Mouse (Mus musculus) midbrain, embryonic 13.5 days (tissue): ENCODE results near the gene Nmt2. TPM values are rescaled to one million over a fixed set of nuclear protein-coding genes. Genes with fewer than 3 reads are reported as not detected.
A peak's percentile ranks its signal among the peaks of the same experiment; 100 is the strongest.

ENCODE experiments used
- ATAC-seq: fragments of 200-750 bp; cut with Nextera tagmentation; 2 replicates; pipeline ENCODE4 v1.8.0; 2017; ENCODE audit warnings: mild to moderate bottlenecking, moderate TSS enrichment, moderate library complexity
- H3K27ac ChIP-seq: fragments of 300-500 bp; sonication (generic); 2 replicates; pipeline ENCODE4 v1.5.1; 2015; ENCODE audit warnings: inconsistent platforms, mild to moderate bottlenecking, moderate library complexity
- H3K27me3 ChIP-seq: fragments of 300-500 bp; sonication (generic); 2 replicates; pipeline ENCODE4 v1.6.1; 2015; ENCODE audit warnings: mild to moderate bottlenecking, inconsistent platforms
- H3K36me3 ChIP-seq: fragments of 300-500 bp; sonication (generic); 2 replicates; pipeline ENCODE4 v1.6.1; 2015; ENCODE audit warnings: mild to moderate bottlenecking, inconsistent platforms
- H3K4me1 ChIP-seq: fragments of 300-500 bp; sonication (generic); replicated peaks from 2 replicates; pipeline ENCODE4 v1.6.1; 2015; ENCODE audit warnings: inconsistent platforms
- H3K4me2 ChIP-seq: fragments of 300-500 bp; sonication (generic); replicated peaks from 2 replicates; pipeline ENCODE4 v1.6.1; 2015; ENCODE audit warnings: moderate library complexity, mild to moderate bottlenecking, inconsistent platforms
- H3K4me3 ChIP-seq: fragments of 300-500 bp; sonication (generic); replicated peaks from 2 replicates; pipeline ENCODE4 v1.5.1; 2015; ENCODE audit warnings: mild to moderate bottlenecking, inconsistent platforms
- H3K9ac ChIP-seq: fragments of 300-500 bp; sonication (generic); replicated peaks from 2 replicates; pipeline ENCODE4 v1.6.1; 2015; ENCODE audit warnings: mild to moderate bottlenecking, inconsistent platforms
- H3K9me3 ChIP-seq: fragments of 300-500 bp; sonication (generic); 2 replicates; pipeline ENCODE4 v1.6.1; 2016; ENCODE audit warnings: mild to moderate bottlenecking, inconsistent platforms
- WGBS: fragments of 180-500 bp; shearing (Covaris S2); methylation state at CpG from one replicate; pipeline ENCODE4 v1.1.7; 2015; 5-methylcytosine and 5-hydroxymethylcytosine counted together
- polyA plus RNA-seq: library from polyadenylated mRNA; unstranded; fragments of >200 nt; fragmentation: Nextera tagmentation; extraction: Ambion mirVana; gene quantifications from 2 replicates; pipeline ENCODE4 v1.2.1, GENCODE M21; 2015

Nmt2 gene
- polyA plus RNA-seq: 90.2 and 102 TPM in 2 replicates

GRCm38 (mm10) chr2:3283602-3284472 is at the start of gene Nmt2:
Gene Nmt2 (plus strand): TSS chr2:3284212.
- H3K36me3 ChIP-seq: no peaks in the 10 kb centered on the region
- under 1% methylated on average over 73 of the region's 88 CpGs for WGBS
- peak within 1 kb of the TSS; percentile 81 for H3K4me3 ChIP-seq
- H3K4me2 ChIP-seq: peak within 1 kb of the TSS; percentile 63
- H3K9me3 ChIP-seq: no peaks in the 10 kb centered on the region
- H3K27me3 ChIP-seq: no peaks in the 10 kb centered on the region
- peak within 1 kb of the TSS; percentile 94 for H3K27ac ChIP-seq
- peaks cover 17% of the 10 kb centered on the region for H3K4me1 ChIP-seq
- ATAC-seq: peak; percentile 97
- peak within 1 kb of the TSS; percentile 86 for H3K9ac ChIP-seq

GRCm38 (mm10) chr2:3239255-3239654 is 44.8 kb upstream of the Nmt2 start:
- no peaks in the 10 kb centered on the region for H3K27me3 ChIP-seq
- ATAC-seq: no peak
- no peak overlapping the region for H3K9ac ChIP-seq
- WGBS: 88% methylated on average over 5 of the region's 5 CpGs
- no peak overlapping the region for H3K4me2 ChIP-seq
- H3K4me3 ChIP-seq: no peak overlapping the region
- H3K27ac ChIP-seq: no peak overlapping the region
- H3K9me3 ChIP-seq: no peaks in the 10 kb centered on the region
- H3K4me1 ChIP-seq: no peaks in the 10 kb centered on the region
- no peaks in the 10 kb centered on the region for H3K36me3 ChIP-seq

- H3K9me3 ChIP-seq: no peaks in the 10 kb centered on the region
- no peak overlapping the region for H3K4me2 ChIP-seq
- H3K4me1 ChIP-seq: no peaks in the 10 kb centered on the region
- H3K27ac ChIP-seq: no peak overlapping the region
- no peak for ATAC-seq
- no peak overlapping the region for H3K9ac ChIP-seq
- 65% methylated on average over 3 of the region's 3 CpGs for WGBS
- H3K27me3 ChIP-seq: no peaks in the 10 kb centered on the region
- no peaks in the 10 kb centered on the region for H3K36me3 ChIP-seq
- no peak overlapping the region for H3K4me3 ChIP-seq
Observed at GRCm38 (mm10) chr2:3244251-3244650, 39.8 kb upstream of the Nmt2 start.

- Histone ChIP-seq H3K9me3 (no peaks in the 10 kb centered on the region), H3K36me3 (no peaks in the 10 kb centered on the region), H3K4me1 (no peaks in the 10 kb centered on the region), H3K4me2 (no peak overlapping the region), H3K9ac (no peak overlapping the region), H3K4me3 (no peak overlapping the region), H3K27me3 (no peaks in the 10 kb centered on the region), H3K27ac (no peak overlapping the region)
- no peak for ATAC-seq
- WGBS: 81% methylated on average over 2 of the region's 2 CpGs
Observed at GRCm38 (mm10) chr2:3251309-3251708, 32.7 kb upstream of the Nmt2 start.

GRCm38 (mm10) chr2:3266466-3266865 is 17.5 kb upstream of the Nmt2 start:
- Histone ChIP-seq H3K27ac (no peak overlapping the region), H3K4me1 (no peaks in the 10 kb centered on the region), H3K4me2 (no peak overlapping the region), H3K9ac (no peak overlapping the region), H3K36me3 (no peaks in the 10 kb centered on the region), H3K9me3 (no peaks in the 10 kb centered on the region), H3K27me3 (no peaks in the 10 kb centered on the region), H3K4me3 (no peak overlapping the region)
- no peak for ATAC-seq
- WGBS: 90% methylated on average over 3 of the region's 3 CpGs

- Histone ChIP-seq H3K9ac (no peak overlapping the region), H3K27me3 (no peaks in the 10 kb centered on the region), H3K36me3 (no peaks in the 10 kb centered on the region), H3K4me1 (no peaks in the 10 kb centered on the region), H3K27ac (no peak overlapping the region), H3K4me2 (no peak overlapping the region), H3K4me3 (no peak overlapping the region), H3K9me3 (no peaks in the 10 kb centered on the region)
- ATAC-seq: no peak
- WGBS: 33% methylated on average over 3 of the region's 3 CpGs
Observed at GRCm38 (mm10) chr2:3267879-3268278, 16.1 kb upstream of the Nmt2 start.

GRCm38 (mm10) chr2:3273349-3273748 is 10.7 kb upstream of the Nmt2 start:
- no peaks in the 10 kb centered on the region for H3K27me3 ChIP-seq
- H3K9ac ChIP-seq: no peak overlapping the region
- no peak for ATAC-seq

GRCm38 (mm10) chr2:3276106-3276505 is 7.9 kb upstream of the Nmt2 start:
- H3K27me3 ChIP-seq: no peaks in the 10 kb centered on the region
- no peak for ATAC-seq
- H3K4me1 ChIP-seq: no peaks in the 10 kb centered on the region
- H3K9me3 ChIP-seq: no peaks in the 10 kb centered on the region
- no peak overlapping the region for H3K27ac ChIP-seq
- no peaks in the 10 kb centered on the region for H3K36me3 ChIP-seq
- no peak overlapping the region for H3K4me3 ChIP-seq
- H3K4me2 ChIP-seq: no peak overlapping the region
- WGBS: 79% methylated on average over 2 of the region's 2 CpGs
- no peak overlapping the region for H3K9ac ChIP-seq

More at GRCm38 (mm10) chr2:3273349-3273748, 10.7 kb upstream of the Nmt2 start:
- no peaks in the 10 kb centered on the region for H3K4me1 ChIP-seq
- WGBS: 91% methylated on average over 2 of the region's 2 CpGs
- no peak overlapping the region for H3K27ac ChIP-seq
- no peak overlapping the region for H3K4me2 ChIP-seq
- H3K9me3 ChIP-seq: no peaks in the 10 kb centered on the region
- no peaks in the 10 kb centered on the region for H3K36me3 ChIP-seq
- H3K4me3 ChIP-seq: no peak overlapping the region

- Histone ChIP-seq H3K4me1 (no peaks in the 10 kb centered on the region), H3K27me3 (no peaks in the 10 kb centered on the region), H3K36me3 (no peaks in the 10 kb centered on the region), H3K4me3 (no peak overlapping the region), H3K9ac (no peak overlapping the region), H3K4me2 (no peak overlapping the region), H3K9me3 (no peaks in the 10 kb centered on the region), H3K27ac (no peak overlapping the region)
- no peak for ATAC-seq
- 84% methylated on average over 7 of the region's 7 CpGs for WGBS
Observed at GRCm38 (mm10) chr2:3277502-3277901, 6.5 kb upstream of the Nmt2 start.

GRCm38 (mm10) chr2:3281311-3281710 is 2.7 kb upstream of the Nmt2 start:
- no peaks in the 10 kb centered on the region for H3K27me3 ChIP-seq
- no peak for ATAC-seq
- H3K4me1 ChIP-seq: peaks cover 15% of the 10 kb centered on the region
- H3K4me3 ChIP-seq: no peak overlapping the region
- H3K27ac ChIP-seq: no peak overlapping the region
- no peak overlapping the region for H3K4me2 ChIP-seq
- H3K36me3 ChIP-seq: no peaks in the 10 kb centered on the region
- H3K9me3 ChIP-seq: no peaks in the 10 kb centered on the region
- no peak overlapping the region for H3K9ac ChIP-seq
- 90% methylated on average over 4 of the region's 4 CpGs for WGBS

GRCm38 (mm10) chr2:3282866-3283601 is 978 bp upstream of the Nmt2 start:
- peak overlapping the region; percentile 81 for H3K4me3 ChIP-seq
- H3K4me1 ChIP-seq: peaks cover 17% of the 10 kb centered on the region
- H3K4me2 ChIP-seq: peak overlapping the region; percentile 63
- WGBS: 7% methylated on average over 12 of the region's 12 CpGs
- H3K36me3 ChIP-seq: no peaks in the 10 kb centered on the region
- no peak; the same call in 1 of the 2 replicates for ATAC-seq
- H3K27ac ChIP-seq: peak overlapping the region; percentile 94
- H3K9ac ChIP-seq: peak overlapping the region; percentile 60
- no peaks in the 10 kb centered on the region for H3K27me3 ChIP-seq
- H3K9me3 ChIP-seq: no peaks in the 10 kb centered on the region

GRCm38 (mm10) chr2:3284473-3285180 is 615 bp downstream of the Nmt2 start:
- H3K27me3 ChIP-seq: no peaks in the 10 kb centered on the region
- H3K4me1 ChIP-seq: peaks cover 17% of the 10 kb centered on the region
- H3K36me3 ChIP-seq: no peaks in the 10 kb centered on the region
- peak overlapping the region; percentile 81 for H3K4me3 ChIP-seq
- no peaks in the 10 kb centered on the region for H3K9me3 ChIP-seq
- peak overlapping the region; percentile 63 for H3K4me2 ChIP-seq
- H3K9ac ChIP-seq: peak overlapping the region; percentile 86
- ATAC-seq: peak; percentile 12
- 0% methylated on average over 59 of the region's 60 CpGs for WGBS
- H3K27ac ChIP-seq: peak overlapping the region; percentile 94
